Mouse (Mus musculus) induced T-regulatory cell, adult 2 months (primary cell): ENCODE measurements around the gene Myb.
A peak's percentile ranks its signal among the peaks of the same experiment; 100 is the strongest.

ENCODE experiments used
- DNase-seq: peaks from one replicate; pipeline ENCODE4 v3.0.0-alpha.2; 2012; ENCODE audit warnings: low read depth

The Myb gene

GRCm38 (mm10) chr10:21082447-21082846, 78.3 kb downstream of the Myb start:
- DNase-seq, result no peak

GRCm38 (mm10) chr10:21077151-21077719, 83.5 kb downstream of the Myb start:
- DNase-seq, result peak; percentile 88

GRCm38 (mm10) chr10:21076731-21077130, 84.1 kb downstream of the Myb start:
- DNase-seq, result no peak

- DNase-seq, result no peak
Measured at GRCm38 (mm10) chr10:21076137-21076536, 84.6 kb downstream of the Myb start.
